Mouse (Mus musculus): Measurements from ENCODE around the gene Rps11. TPM values are rescaled to one million over a fixed set of nuclear protein-coding genes. Genes with fewer than 3 reads are reported as not detected.
A peak's percentile ranks its signal among the peaks of the same experiment; 100 is the strongest.
"Not testable (repeated sequence)": the region's sequence is repeated elsewhere in the genome, so short reads cannot be mapped to it uniquely, and the experiment has no call there.

Rps11 gene
- polyA plus RNA-seq, 1 experiment from 2014 or later = 759 TPM

DNA sequence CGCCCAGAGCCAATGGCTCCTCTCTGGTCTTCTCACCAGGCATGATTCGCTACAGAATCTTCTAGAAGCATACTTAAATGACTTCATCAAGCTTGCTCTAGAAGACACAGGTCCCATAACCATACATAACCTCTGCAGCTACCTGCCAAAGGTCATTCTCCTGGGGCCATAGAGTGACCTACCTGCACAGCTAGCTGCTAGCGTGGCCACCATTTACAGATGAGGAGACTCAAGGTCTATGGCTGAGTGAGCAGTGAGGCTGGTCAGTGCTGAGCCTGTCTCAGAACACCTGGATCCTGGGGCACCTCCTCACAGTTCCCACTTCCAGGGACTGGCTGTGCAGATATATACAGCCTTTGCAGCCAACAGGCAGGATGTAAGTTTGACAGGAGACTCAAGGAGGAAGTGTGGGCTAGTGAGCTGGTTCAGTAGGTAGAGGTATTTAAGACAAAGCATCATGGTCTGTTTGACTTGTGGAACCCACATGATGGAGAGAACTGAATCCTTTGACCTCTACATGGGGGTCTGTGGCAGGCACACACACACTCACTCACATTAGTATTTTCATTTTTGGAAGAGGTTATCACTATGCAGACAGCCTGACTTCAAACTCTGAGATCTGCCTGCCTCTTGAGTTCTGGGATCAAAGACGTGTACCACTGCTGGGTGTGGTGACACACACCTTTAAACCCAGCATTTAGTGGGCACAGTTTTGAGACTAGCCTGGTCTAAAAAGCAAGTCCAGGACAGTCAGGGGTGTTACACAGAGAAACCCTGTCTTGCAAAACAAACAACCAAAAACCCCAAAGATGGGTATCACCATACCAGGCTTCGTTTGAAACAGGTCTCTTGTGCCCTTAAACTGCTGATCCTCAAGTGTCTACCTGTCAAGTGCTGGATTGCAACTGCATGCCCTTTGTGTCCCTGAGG lies 4.2 kb downstream of the Rps11 start:
- ATAC-seq (ENCODE audit: low FRiP score) = no peak
- 77% methylated on average over 5 of the region's 5 CpGs for WGBS
- Histone ChIP-seq H3K36me3 (peaks cover 49% of the 10 kb centered on the region), H3K4me1 (peaks cover 25% of the 10 kb centered on the region), H3K27ac (replicated peaks) (no peak overlapping the region), H3K27me3 (replicated peaks) (no peaks in the 10 kb centered on the region), H3K9ac (replicated peaks) (0 out of 2 replicates have a peak overlapping the region, but pooled peaks have one; percentile 5), H3K9me3 (replicated peaks) (no peaks in the 10 kb centered on the region), H3K4me2 (no peak overlapping the region), H3K4me3 (replicated peaks) (no peak overlapping the region)

DNA sequence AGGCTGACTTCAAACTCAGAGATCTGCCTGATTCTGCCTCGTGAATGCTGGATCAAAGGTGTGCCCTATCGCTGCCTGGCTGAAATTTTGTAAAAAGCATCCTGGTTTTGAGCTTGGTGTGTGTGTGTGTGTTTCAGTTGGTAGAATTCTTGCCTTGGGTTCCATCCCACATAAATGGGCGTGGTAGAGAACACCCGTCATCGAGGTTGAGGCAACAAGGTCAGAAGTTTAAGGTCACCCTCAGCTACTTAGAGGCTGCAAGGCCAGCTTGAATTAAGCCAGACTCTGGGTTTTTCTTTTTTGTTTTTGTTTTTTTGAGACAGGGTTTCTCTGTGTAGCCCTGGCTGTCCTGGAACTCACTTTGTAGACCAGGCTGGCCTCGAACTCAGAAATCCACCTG lies 5.9 kb downstream of the Rps11 start:
- Histone ChIP-seq H3K36me3 (peaks cover 48% of the 10 kb centered on the region), H3K27me3 (replicated peaks) (no peaks in the 10 kb centered on the region), H3K27ac (replicated peaks) (no peak overlapping the region), H3K9me3 (replicated peaks) (no peaks in the 10 kb centered on the region), H3K9ac (replicated peaks) (no peak overlapping the region), H3K4me3 (replicated peaks) (no peak overlapping the region), H3K4me2 (no peak overlapping the region), H3K4me1 (peaks cover 19% of the 10 kb centered on the region)
- ATAC-seq (ENCODE audit: low FRiP score) = no peak
- WGBS = 89% methylated on average over 6 of the region's 6 CpGs

DNA sequence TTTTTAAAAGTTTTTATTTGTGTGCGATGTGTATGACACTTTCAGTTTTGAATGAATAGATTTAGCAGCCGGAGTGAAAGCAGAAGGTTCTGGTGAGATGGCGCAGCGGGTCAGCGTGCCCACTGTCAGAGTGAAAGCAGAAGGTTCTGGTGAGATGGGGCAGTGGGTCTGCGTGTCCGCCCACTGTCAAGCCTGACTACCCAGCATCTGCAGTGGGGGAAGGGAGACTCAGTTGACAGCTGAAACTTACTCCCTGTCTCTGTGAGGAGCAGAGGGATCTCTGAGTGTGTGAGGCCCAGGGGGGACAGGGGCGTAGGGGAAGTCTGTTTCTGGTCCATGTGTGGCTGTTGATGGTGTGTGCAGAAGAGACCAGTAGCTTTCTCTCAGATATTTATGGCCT lies 6.7 kb downstream of the Rps11 start:
- Histone ChIP-seq H3K4me3 (replicated peaks) (no peak overlapping the region), H3K9ac (replicated peaks) (no peak overlapping the region), H3K4me2 (no peak overlapping the region), H3K4me1 (peaks cover 11% of the 10 kb centered on the region), H3K27ac (replicated peaks) (no peak overlapping the region), H3K36me3 (peaks cover 42% of the 10 kb centered on the region), H3K27me3 (replicated peaks) (no peaks in the 10 kb centered on the region), H3K9me3 (replicated peaks) (no peaks in the 10 kb centered on the region)
- 84% methylated on average over 8 of the region's 8 CpGs for WGBS
- no peak for ATAC-seq (ENCODE audit: low FRiP score)

- no peak for ATAC-seq (ENCODE audit: low FRiP score)
- Histone ChIP-seq H3K4me1 (no peaks in the 10 kb centered on the region), H3K4me2 (no peak overlapping the region), H3K27ac (replicated peaks) (no peak overlapping the region), H3K4me3 (replicated peaks) (no peak overlapping the region), H3K9me3 (replicated peaks) (no peaks in the 10 kb centered on the region), H3K9ac (replicated peaks) (no peak overlapping the region), H3K27me3 (replicated peaks) (no peaks in the 10 kb centered on the region), H3K36me3 (0 out of 2 replicates have a peak, but pooled peaks cover 4% of the 10 kb centered on the region)
- 83% methylated on average over 2 of the region's 2 CpGs for WGBS
These were observed 10.8 kb downstream of the Rps11 start for GRCm38 (mm10) chr7:45113476-45113875.

DNA sequence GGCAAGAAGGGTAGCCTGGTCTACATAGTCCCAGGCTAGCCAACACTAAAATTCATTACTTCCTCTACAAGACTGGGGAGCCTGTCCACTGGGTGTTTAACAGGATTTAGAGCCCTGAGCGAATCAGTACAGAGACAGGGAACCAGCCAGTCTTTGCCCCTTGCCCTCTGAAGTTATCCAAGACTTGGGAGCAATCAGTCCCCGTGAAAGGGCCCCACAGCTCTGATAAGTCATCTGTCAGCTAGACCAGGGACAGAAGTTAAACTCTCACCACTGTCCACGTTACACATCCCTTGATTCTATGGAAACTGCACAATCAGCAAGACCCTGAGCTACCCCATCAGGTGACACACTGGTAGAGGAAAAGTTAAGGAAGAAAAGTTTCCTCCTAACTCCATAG lies 11.7 kb downstream of the Rps11 start:
- no peaks in the 10 kb centered on the region for H3K4me1 ChIP-seq
- WGBS = 71% methylated on average over 3 of the region's 3 CpGs
- no peak overlapping the region for H3K27ac ChIP-seq (replicated peaks)
- ATAC-seq (ENCODE audit: low FRiP score) = no peak
- no peaks in the 10 kb centered on the region for H3K27me3 ChIP-seq (replicated peaks)
- no peak overlapping the region for H3K4me2 ChIP-seq
- H3K9ac ChIP-seq (replicated peaks) = no peak overlapping the region
- H3K9me3 ChIP-seq (replicated peaks) = no peaks in the 10 kb centered on the region
- no peak overlapping the region for H3K4me3 ChIP-seq (replicated peaks)
- H3K36me3 ChIP-seq = no peaks in the 10 kb centered on the region

DNA sequence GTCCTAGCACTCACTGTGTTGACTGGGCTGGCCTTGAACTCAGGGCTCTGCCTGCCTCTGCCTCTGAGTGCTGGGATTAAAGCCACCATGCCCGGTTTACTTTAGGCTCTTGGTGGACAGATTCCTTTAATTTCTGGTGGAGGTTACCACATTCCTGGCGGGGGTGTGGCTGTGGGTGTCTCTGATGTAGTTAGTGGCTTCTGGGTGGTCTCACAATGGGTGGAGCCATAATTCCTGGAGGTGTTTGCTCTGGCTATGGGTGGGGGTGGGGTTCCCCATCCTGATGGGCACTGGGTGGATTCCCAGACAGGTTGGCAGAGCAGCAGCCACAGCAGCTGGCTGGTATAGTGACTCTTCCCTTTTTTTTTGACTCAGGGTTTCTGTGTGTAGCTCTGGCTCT lies 12.3 kb downstream of the Rps11 start:
- Histone ChIP-seq H3K9ac (replicated peaks) (no peak overlapping the region), H3K27me3 (replicated peaks) (no peaks in the 10 kb centered on the region), H3K36me3 (no peaks in the 10 kb centered on the region), H3K9me3 (replicated peaks) (no peaks in the 10 kb centered on the region), H3K4me1 (no peaks in the 10 kb centered on the region), H3K27ac (replicated peaks) (no peak overlapping the region), H3K4me3 (replicated peaks) (no peak overlapping the region), H3K4me2 (no peak overlapping the region)
- no peak for ATAC-seq (ENCODE audit: low FRiP score)
- 72% methylated on average over 2 of the region's 2 CpGs for WGBS

- H3K4me3 ChIP-seq (replicated peaks); H3K4me2 ChIP-seq; H3K36me3 ChIP-seq; H3K27ac ChIP-seq (replicated peaks); ATAC-seq (ENCODE audit: low FRiP score); H3K27me3 ChIP-seq (replicated peaks); H3K9ac ChIP-seq (replicated peaks); H3K4me1 ChIP-seq; H3K9me3 ChIP-seq (replicated peaks): not testable (repeated sequence)
- 88% methylated on average over 4 of the region's 4 CpGs for WGBS
These were observed 14.2 kb downstream of the Rps11 start for GRCm38 (mm10) chr7:45110089-45110488.

- Histone ChIP-seq H3K4me3 (replicated peaks) (no peak overlapping the region), H3K27me3 (replicated peaks) (no peaks in the 10 kb centered on the region), H3K27ac (replicated peaks) (no peak overlapping the region), H3K9me3 (replicated peaks) (no peaks in the 10 kb centered on the region), H3K9ac (replicated peaks) (no peak overlapping the region), H3K4me2 (no peak overlapping the region), H3K36me3 (no peaks in the 10 kb centered on the region), H3K4me1 (no peaks in the 10 kb centered on the region)
- ATAC-seq (ENCODE audit: low FRiP score) = no peak
- 59% methylated on average over 5 of the region's 5 CpGs for WGBS
These were observed 17.1 kb downstream of the Rps11 start for GRCm38 (mm10) chr7:45107052-45107645.

GRCm38 (mm10) chr7:45106441-45106840 lies 17.8 kb downstream of the Rps11 start:
- Histone ChIP-seq H3K4me3 (replicated peaks) (no peak overlapping the region), H3K27ac (replicated peaks) (no peak overlapping the region), H3K9me3 (replicated peaks) (no peaks in the 10 kb centered on the region), H3K4me2 (no peak overlapping the region), H3K9ac (replicated peaks) (no peak overlapping the region), H3K4me1 (no peaks in the 10 kb centered on the region), H3K36me3 (no peaks in the 10 kb centered on the region), H3K27me3 (replicated peaks) (no peaks in the 10 kb centered on the region)
- WGBS = 11% methylated on average over 6 of the region's 6 CpGs
- no peak for ATAC-seq (ENCODE audit: low FRiP score)

DNA sequence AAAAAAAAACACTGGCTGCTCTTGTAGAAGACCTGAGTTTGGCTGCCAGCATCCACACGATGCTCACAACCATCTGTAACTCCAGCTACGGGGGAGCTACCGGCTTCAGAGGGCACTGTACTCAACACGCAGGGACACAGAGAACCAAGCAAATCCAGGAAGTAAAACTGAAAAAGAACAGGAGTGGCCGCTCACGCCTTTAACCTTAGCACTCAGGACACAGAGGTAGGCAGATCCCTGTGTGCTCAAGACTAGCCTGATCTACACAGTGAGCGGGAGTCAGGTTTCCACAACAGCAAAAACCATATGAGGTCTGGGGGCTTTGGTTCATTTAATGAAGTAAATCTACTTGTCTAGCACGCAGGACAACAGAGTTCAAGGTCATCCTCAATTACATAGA lies 18.7 kb downstream of the Rps11 start:
- Histone ChIP-seq H3K4me1 (no peaks in the 10 kb centered on the region), H3K36me3 (no peaks in the 10 kb centered on the region), H3K27ac (replicated peaks) (no peak overlapping the region), H3K4me2 (no peak overlapping the region), H3K9ac (replicated peaks) (no peak overlapping the region), H3K4me3 (replicated peaks) (no peak overlapping the region), H3K27me3 (replicated peaks) (no peaks in the 10 kb centered on the region), H3K9me3 (replicated peaks) (no peaks in the 10 kb centered on the region)
- no peak for ATAC-seq (ENCODE audit: low FRiP score)
- WGBS = 80% methylated on average over 8 of the region's 8 CpGs

DNA sequence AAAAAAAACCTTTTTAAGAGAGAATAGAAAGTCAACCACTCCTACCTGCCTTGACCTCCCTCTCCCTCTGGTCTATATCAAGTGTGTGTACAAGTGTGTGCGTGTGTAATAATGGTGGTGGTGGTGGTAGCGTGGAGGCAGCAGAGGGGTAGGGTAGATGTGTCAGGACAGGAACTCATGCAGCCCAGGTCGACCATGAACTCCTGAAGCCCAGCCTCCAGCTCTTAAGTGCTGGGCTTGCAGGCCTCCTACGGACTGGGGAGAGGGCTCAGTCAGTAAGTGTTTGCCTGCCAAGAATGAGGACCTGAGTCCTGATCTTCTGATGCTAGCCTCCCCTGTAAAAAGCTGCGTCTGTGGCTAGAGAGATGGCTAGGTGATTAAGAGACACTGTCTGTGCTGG lies 19.3 kb downstream of the Rps11 start:
- 87% methylated on average over 5 of the region's 5 CpGs for WGBS
- Histone ChIP-seq H3K4me3 (replicated peaks) (no peak overlapping the region), H3K36me3 (no peaks in the 10 kb centered on the region), H3K27ac (replicated peaks) (no peak overlapping the region), H3K9me3 (replicated peaks) (no peaks in the 10 kb centered on the region), H3K4me1 (no peaks in the 10 kb centered on the region), H3K9ac (replicated peaks) (no peak overlapping the region), H3K27me3 (replicated peaks) (no peaks in the 10 kb centered on the region), H3K4me2 (no peak overlapping the region)
- no peak for ATAC-seq (ENCODE audit: low FRiP score)

GRCm38 (mm10) chr7:45103652-45104180 lies 20.5 kb downstream of the Rps11 start, which contains the start of gene Fcgrt:
Fcgrt (minus strand) TSS chr7:45103851.
- WGBS = 60% methylated on average over 7 of the region's 7 CpGs
- H3K4me3 ChIP-seq (replicated peaks) = peak within 1 kb of the TSS; percentile 27
- no peaks in the 10 kb centered on the region for H3K36me3 ChIP-seq
- H3K9me3 ChIP-seq (replicated peaks) = no peaks in the 10 kb centered on the region
- ATAC-seq (ENCODE audit: low FRiP score) = no peak
- no peaks in the 10 kb centered on the region for H3K4me1 ChIP-seq
- no peaks in the 10 kb centered on the region for H3K27me3 ChIP-seq (replicated peaks)
- no peak within 1 kb of the TSS for H3K9ac ChIP-seq (replicated peaks)
- H3K4me2 ChIP-seq = peak within 1 kb of the TSS; percentile 42
- peak within 1 kb of the TSS; percentile 71 for H3K27ac ChIP-seq (replicated peaks)
